Comparison of ENCODE assay signal across 1 mouse cellular context in the genomic region with DNA sequence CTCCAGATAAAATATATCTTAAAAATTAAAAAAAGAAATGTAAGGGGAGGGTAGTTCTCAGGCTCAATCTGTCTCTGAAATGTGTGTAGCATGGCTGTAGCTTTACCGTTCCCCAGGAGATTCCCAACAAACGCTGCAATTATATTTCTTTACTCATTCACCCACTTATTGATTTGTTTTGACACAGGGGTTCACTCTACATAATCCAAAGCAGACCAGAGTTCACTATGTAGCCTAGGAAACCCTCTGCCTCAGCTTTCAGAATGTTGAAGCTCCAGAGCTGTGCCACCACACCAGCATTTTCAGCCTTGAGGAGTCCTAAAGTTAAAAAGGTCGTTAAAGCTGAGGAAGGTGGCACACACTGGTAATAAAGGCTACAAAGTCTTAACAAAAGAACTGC.
TF ChIP-seq lines count a peak whose summit lies in the region.

No protein-coding gene starts in this region.

TF ChIP-seq in MEL, 35 proteins besides CTCF, POLR2A, EP300 and RAD21:
- TF ChIP-seq JUND (IDR thresholded peaks at IDR 0.05; ENCODE audit: low read depth, low read length) (0 out of 2 replicates have a peak, but pooled peaks have one; percentile 1), ELF1 (IDR thresholded peaks at IDR 0.05; ENCODE audit: low read depth, low read length) (no peak), HCFC1 (IDR thresholded peaks at IDR 0.05; ENCODE audit: low read depth, low read length) (no peak)
